Mouse (Mus musculus) CH12.LX (cell line): ENCODE measurements around the gene Zfhx3. TPM values are rescaled to one million over a fixed set of nuclear protein-coding genes. Genes with fewer than 3 reads are reported as not detected.
A peak's percentile ranks its signal among the peaks of the same experiment; 100 is the strongest.

Source experiments
- DNase-seq: peaks from one replicate; pipeline ENCODE4 v3.0.0-alpha.2; 2013; ENCODE audit errors: extremely low read depth
- H3K27ac ChIP-seq: 2 replicates; pipeline ENCODE4 v1.5.1; 2012; ENCODE audit warnings: low read depth, mild to moderate bottlenecking, control low read depth, moderate library complexity; ENCODE audit not compliant: insufficient read depth
- H3K27me3 ChIP-seq: replicated peaks from 2 replicates; pipeline ENCODE3; 2012; ENCODE audit warnings: inconsistent platforms
- H3K36me3 ChIP-seq, 2 experiments: replicated peaks in 1 of 2; 2 replicates each; pipeline versions ENCODE3 to v1.6.1; 2012; ENCODE audit warnings: inconsistent platforms in 1 of 2, low read length in 1 of 2, mild to moderate bottlenecking in 1 of 2, mixed read lengths in 1 of 2, moderate library complexity in 1 of 2; ENCODE audit not compliant: control insufficient read depth in 1 of 2, insufficient read depth in 1 of 2
- H3K4me1 ChIP-seq, 2 experiments: 2 replicates each; pipeline ENCODE4 v1.6.1; 2012; ENCODE audit warnings: inconsistent platforms in 1 of 2, moderate library complexity in 1 of 2; ENCODE audit not compliant: insufficient read depth in 2 of 2, control insufficient read depth in 1 of 2
- H3K4me2 ChIP-seq: 2 replicates; pipeline ENCODE4 v1.6.1; 2012; ENCODE audit warnings: low read depth, mild to moderate bottlenecking, control low read depth; ENCODE audit not compliant: poor library complexity, insufficient read depth, severe bottlenecking
- H3K4me3 ChIP-seq, 3 experiments: fragments of 150-350 bp in 1 of 3; sonication (generic) in 1 of 3; replicated peaks in 1 of 3; 2 replicates each; pipeline versions ENCODE3 to v1.5.1; 2011 to 2012; ENCODE audit warnings: low read depth in 2 of 3, low read length in 2 of 3, mild to moderate bottlenecking in 2 of 3, moderate library complexity in 2 of 3, control low read depth in 1 of 3, improper control_type of control experiment in 1 of 3, inconsistent platforms in 1 of 3, mixed read lengths in 1 of 3; ENCODE audit not compliant: poor library complexity in 1 of 3
- H3K79me2 ChIP-seq: replicated peaks from 2 replicates; pipeline ENCODE4 v1.6.1; 2012; ENCODE audit warnings: mild to moderate bottlenecking, moderate library complexity; ENCODE audit not compliant: control insufficient read depth, poor library complexity, insufficient read depth, severe bottlenecking; ENCODE audit errors: extremely low read depth
- H3K9ac ChIP-seq: 2 replicates; pipeline ENCODE4 v1.6.1; 2012; ENCODE audit warnings: low read depth, mild to moderate bottlenecking, control low read depth, moderate library complexity; ENCODE audit not compliant: insufficient read depth
- H3K9me3 ChIP-seq: replicated peaks from 2 replicates; pipeline ENCODE3; 2012; ENCODE audit warnings: low read length, inconsistent platforms, mixed read lengths
- CHD1 ChIP-seq: IDR thresholded peaks from 2 replicates; pipeline ENCODE4 v1.6.1; 2012; ENCODE audit warnings: low read depth, low read length, improper control_type of control experiment, inconsistent platforms
- CHD2 ChIP-seq: IDR thresholded peaks from 2 replicates; pipeline ENCODE4 v1.6.1; 2011; ENCODE audit warnings: low read length, improper control_type of control experiment
- E2F4 ChIP-seq: IDR thresholded peaks from 2 replicates; pipeline ENCODE4 v1.6.1; 2011; ENCODE audit warnings: low read depth, low read length, improper control_type of control experiment; ENCODE audit not compliant: insufficient replicate concordance
- EP300 ChIP-seq: IDR thresholded peaks from 2 replicates; pipeline ENCODE4 v1.6.1; 2011; ENCODE audit warnings: low read length, improper control_type of control experiment
- ETS1 ChIP-seq: conservative IDR thresholded peaks from 2 replicates; pipeline ENCODE4 v1.6.1; 2012; ENCODE audit warnings: low read depth, mild to moderate bottlenecking, inconsistent platforms, low read length, improper control_type of control experiment, moderate library complexity
- HCFC1 ChIP-seq: IDR thresholded peaks from 2 replicates; pipeline ENCODE4 v1.6.1; 2012; ENCODE audit warnings: low read depth, mild to moderate bottlenecking, inconsistent platforms, low read length, improper control_type of control experiment
- IRF4 ChIP-seq: IDR thresholded peaks from 2 replicates; pipeline ENCODE4 v1.6.1; 2014; ENCODE audit warnings: low read depth, mild to moderate bottlenecking, inconsistent platforms, low read length, improper control_type of control experiment
- MAX ChIP-seq: IDR thresholded peaks from 2 replicates; pipeline ENCODE4 v1.6.1; 2011; ENCODE audit warnings: low read length, improper control_type of control experiment
- MAZ ChIP-seq: IDR thresholded peaks from 2 replicates; pipeline ENCODE4 v1.6.1; 2012; ENCODE audit warnings: low read depth, mild to moderate bottlenecking, inconsistent platforms, low read length, improper control_type of control experiment, moderate library complexity
- MEF2A ChIP-seq: IDR thresholded peaks from 2 replicates; pipeline ENCODE4 v1.6.1; 2014; ENCODE audit warnings: low read depth, mild to moderate bottlenecking, inconsistent platforms, low read length, improper control_type of control experiment, borderline replicate concordance
- NELFE ChIP-seq: IDR thresholded peaks from 2 replicates; pipeline ENCODE4 v1.6.1; 2011; ENCODE audit warnings: low read depth, low read length, improper control_type of control experiment
- PAX5 ChIP-seq: IDR thresholded peaks from 2 replicates; pipeline ENCODE4 v1.6.1; 2012; ENCODE audit warnings: low read length, inconsistent platforms, mixed read lengths
- RAD21 ChIP-seq: IDR thresholded peaks from 2 replicates; pipeline ENCODE4 v1.6.1; 2011; ENCODE audit warnings: low read depth, mild to moderate bottlenecking, low read length, improper control_type of control experiment, moderate library complexity
- TBP ChIP-seq: conservative IDR thresholded peaks from 2 replicates; pipeline ENCODE4 v1.6.1; 2011; ENCODE audit warnings: low read depth, low read length, improper control_type of control experiment
- USF2 ChIP-seq: conservative IDR thresholded peaks from 2 replicates; pipeline ENCODE4 v1.6.1; 2011; ENCODE audit warnings: low read depth, low read length, improper control_type of control experiment
- ZKSCAN1 ChIP-seq: IDR thresholded peaks from 2 replicates; pipeline ENCODE4 v1.6.1; 2012; ENCODE audit warnings: low read depth, inconsistent platforms, low read length, improper control_type of control experiment, borderline replicate concordance
- ZMIZ1 ChIP-seq: IDR thresholded peaks from 2 replicates; pipeline ENCODE4 v1.6.1; 2012; ENCODE audit warnings: low read depth, mild to moderate bottlenecking, inconsistent platforms, low read length, improper control_type of control experiment
- ZNF384 ChIP-seq: IDR thresholded peaks from 2 replicates; pipeline ENCODE4 v1.6.1; 2012; ENCODE audit warnings: low read depth, low read length, improper control_type of control experiment, inconsistent platforms
- dilution Hi-C: fragments of 300-500 bp; cut with MboI; formaldehyde crosslinking; loops from 2 replicates; pipeline ENCODE4 v1.14.3; 2020; ENCODE audit warnings: low sequenced_read_pairs; ENCODE audit not compliant: extremely low pct_unique_long_range_greater_than_20kb, extremely low pct_ligation_motif_present
- in situ Hi-C: fragments of 300-500 bp; cut with MboI; formaldehyde crosslinking; loops from 3 replicates; pipeline ENCODE4 v1.14.3; 2019; ENCODE audit warnings: low sequenced_read_pairs, low pct_ligation_motif_present, low pct_unique_long_range_greater_than_20kb, mixed read lengths
- polyA plus RNA-seq: library from polyadenylated mRNA; unstranded; fragments of >175 nt; gene quantifications from 2 replicates; pipeline ENCODE4 v1.2.1, GENCODE M21; 2012; ENCODE audit warnings: low read depth; ENCODE audit not compliant: insufficient read length
- total RNA-seq, 2 experiments: library from RNA; depleted of rRNA; stranded (reverse); fragments of 300-350 nt in 1 of 2; fragments of >200 nt in 1 of 2; gene quantifications; 2 replicates each; pipeline ENCODE4 v1.2.3; 2012 to 2014

Zfhx3 gene
- total and polyA plus RNA-seq, 3 experiments: 0.05 to 0.76 (median 0.68) TPM

GRCm38 (mm10) chr8:108692669-108693665, 750.5 kb downstream of the Zfhx3 start:
- no peaks in the 10 kb centered on the region for H3K79me2 ChIP-seq
- peaks cover 7 to 18% of the 10 kb centered on the region in 2 experiments for H3K4me1 ChIP-seq
- in situ Hi-C loops (no loop called here), dilution Hi-C loops (no loop called here)
- H3K4me2 ChIP-seq: peak overlapping the region; percentile 79; the same call in 1 of the 2 replicates
- no peak for DNase-seq
- H3K27me3 ChIP-seq: peaks cover 9% of the 10 kb centered on the region
- H3K4me3 ChIP-seq: no peak overlapping the region
- no peaks in the 10 kb centered on the region for H3K36me3 ChIP-seq
- H3K9me3 ChIP-seq: peaks cover 7% of the 10 kb centered on the region
- no peak overlapping the region for H3K27ac ChIP-seq
- TF ChIP-seq ETS1: no peak
- TF ChIP-seq ZNF384: peak; percentile 22; the same call in 1 of the 2 replicates
- TF ChIP-seq PAX5: no peak
- H3K9ac ChIP-seq: peak overlapping the region; percentile 15; the same call in 1 of the 2 replicates

DNA sequence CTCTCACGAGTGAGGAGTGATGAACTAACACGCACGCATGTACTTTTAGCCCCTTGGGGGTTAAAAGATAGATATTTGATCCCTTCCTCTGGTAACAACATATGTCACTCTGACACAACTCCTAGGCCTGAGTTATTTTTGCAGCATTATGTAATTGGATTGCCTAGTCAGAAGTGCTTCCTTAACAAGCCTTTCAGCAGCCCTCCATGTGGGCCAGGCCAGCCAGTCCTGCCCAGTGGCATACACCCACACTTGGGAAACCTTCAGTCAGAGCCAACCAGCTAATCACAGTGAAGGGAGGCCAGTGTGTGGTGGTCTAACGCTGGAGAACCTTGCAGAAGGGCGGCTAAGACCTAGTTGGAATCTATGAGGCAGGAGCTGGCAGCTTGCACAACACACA, 751.4 kb downstream of the Zfhx3 start:
- peaks cover 7% of the 10 kb centered on the region for H3K9me3 ChIP-seq
- TF ChIP-seq IRF4: no peak
- TF ChIP-seq ZKSCAN1: no peak
- TF ChIP-seq NELFE: no peak
- no peak for TF ChIP-seq PAX5
- no peak for TF ChIP-seq CHD2
- no peak for TF ChIP-seq TBP
- H3K4me2 ChIP-seq: no peak overlapping the region

DNA sequence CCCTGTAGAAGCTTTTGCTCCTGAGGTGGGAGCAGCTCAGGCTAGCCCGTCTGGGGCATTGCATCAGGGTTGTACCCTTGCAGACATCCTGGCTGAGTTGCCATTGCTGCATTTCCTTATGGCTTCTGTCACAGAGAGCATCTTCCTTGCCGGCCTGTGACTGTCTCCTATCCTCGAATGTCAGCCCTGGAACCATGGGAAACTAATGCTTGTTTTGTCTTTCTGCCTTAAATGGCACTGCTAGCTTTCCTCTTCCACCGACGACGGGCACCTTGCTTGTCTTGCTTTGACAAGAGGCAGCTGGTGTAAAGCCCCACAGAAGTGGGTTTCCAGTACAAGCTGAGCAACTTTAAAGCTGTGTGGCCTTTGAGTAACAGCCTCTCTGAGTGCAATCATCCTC, 752.1 kb downstream of the Zfhx3 start:
- peaks cover 7% of the 10 kb centered on the region for H3K9me3 ChIP-seq
- peaks cover 13% of the 10 kb centered on the region for H3K27me3 ChIP-seq
- no peaks in the 10 kb centered on the region for H3K36me3 ChIP-seq
- no peaks in the 10 kb centered on the region for H3K79me2 ChIP-seq
- no peak overlapping the region for H3K27ac ChIP-seq
- dilution Hi-C loops (no loop called here), in situ Hi-C loops (no loop called here)
- TF ChIP-seq HCFC1: no peak
- no peak for TF ChIP-seq EP300
- TF ChIP-seq MEF2A: no peak
- TF ChIP-seq E2F4: no peak
- TF ChIP-seq USF2: no peak
- no peak for TF ChIP-seq RAD21
- TF ChIP-seq MAX: no peak
- TF ChIP-seq TBP: no peak
- no peak for TF ChIP-seq MAZ
- no peak for TF ChIP-seq CHD1
- TF ChIP-seq ZMIZ1: no peak
- peaks cover 7 to 14% of the 10 kb centered on the region in 2 experiments for H3K4me1 ChIP-seq
- no peak overlapping the region for H3K4me3 ChIP-seq
- H3K4me2 ChIP-seq: no peak overlapping the region
- no peak for DNase-seq
- H3K9ac ChIP-seq: no peak overlapping the region

More for the DNA sequence above, 751.4 kb downstream of the Zfhx3 start:
- no peak overlapping the region for H3K27ac ChIP-seq
- H3K4me1 ChIP-seq: peaks cover 7 to 14% of the 10 kb centered on the region in 2 experiments
- H3K27me3 ChIP-seq: peaks cover 11% of the 10 kb centered on the region
- H3K9ac ChIP-seq: no peak overlapping the region
- H3K4me3 ChIP-seq: no peak overlapping the region
- DNase-seq: no peak
- in situ Hi-C loops: no loop called here
- no peaks in the 10 kb centered on the region for H3K36me3 ChIP-seq
- dilution Hi-C loops: no loop called here
- no peaks in the 10 kb centered on the region for H3K79me2 ChIP-seq
